Mouse (Mus musculus) adrenal gland, adult (tissue): Measurements from ENCODE around the gene Olfr307.
"Not testable (repeated sequence)": the region's sequence is repeated elsewhere in the genome, so short reads cannot be mapped to it uniquely, and the experiment has no call there.

Experiments
- DNase-seq, 2 experiments: peaks; one replicate each; pipeline ENCODE4 v3.0.0; 2022 to 2023; ENCODE audit warnings: low spot score in 1 of 2; ENCODE audit not compliant: inconsistent age in 2 of 2

Gene Olfr307

DNA sequence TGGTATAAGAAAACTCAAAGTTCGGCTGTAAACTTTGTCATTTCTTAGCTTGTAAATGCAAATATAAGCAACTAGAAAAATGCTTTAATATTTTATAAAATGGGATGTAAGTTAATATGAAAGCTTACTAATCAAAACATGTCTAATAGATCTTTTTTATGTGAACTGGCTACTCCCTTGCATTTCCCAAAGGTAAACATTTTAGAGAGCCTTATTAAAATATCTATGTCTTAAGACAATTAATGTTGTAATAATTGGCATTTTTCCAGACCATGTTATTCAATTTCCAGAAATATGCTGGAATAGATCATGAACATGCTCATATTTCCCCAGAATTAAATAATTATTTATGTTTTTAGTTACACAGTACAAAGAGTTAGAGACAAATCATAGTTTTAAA, at the start of gene Olfr307:
Gene Olfr307 (minus strand): TSS at position 101 of the 400 bp plus-strand sequence.
- no peak for DNase-seq

DNA sequence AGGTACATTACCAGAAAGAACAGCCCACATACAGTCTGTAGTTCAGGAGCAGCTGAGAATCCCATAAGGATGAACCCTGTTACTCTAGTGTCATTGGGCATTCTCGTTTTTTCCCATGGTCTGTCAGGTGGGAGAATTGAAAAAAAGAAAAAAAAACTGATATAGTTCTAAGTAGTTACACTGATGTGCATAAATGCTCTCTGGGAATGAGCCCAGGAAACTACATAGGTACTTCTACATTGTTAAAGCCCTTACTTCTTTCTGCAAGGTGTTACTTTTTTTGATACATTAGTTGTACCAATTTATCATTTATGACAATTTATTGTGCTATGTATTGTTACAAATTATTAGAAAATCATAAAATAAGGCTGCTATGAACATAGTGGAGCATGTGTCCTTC, 49.2 kb upstream of the Olfr307 start, which contains the start of gene Olfr304:
Gene Olfr304 (minus strand): TSS at position 101 of the 400 bp plus-strand sequence.
- DNase-seq = no peak

DNA sequence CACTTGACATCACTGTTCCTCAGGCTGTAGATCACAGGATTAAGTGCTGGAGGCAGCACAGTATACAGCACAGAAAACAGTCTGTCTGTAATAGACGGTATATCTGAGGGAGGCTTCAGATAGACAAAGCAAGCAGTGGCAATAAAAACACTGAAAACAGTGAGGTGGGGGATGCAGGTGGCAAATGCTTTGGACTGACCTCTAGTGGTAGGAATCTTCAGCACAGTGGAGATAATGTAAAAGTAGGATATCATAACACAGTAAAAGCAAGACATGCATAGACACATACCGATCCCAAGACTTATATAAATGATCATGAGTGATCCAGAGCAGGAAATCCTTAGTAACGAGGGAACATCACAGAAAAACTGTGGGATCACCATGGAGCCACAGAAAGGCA, 48.4 kb upstream of the Olfr307 start:
- DNase-seq = no peak

DNA sequence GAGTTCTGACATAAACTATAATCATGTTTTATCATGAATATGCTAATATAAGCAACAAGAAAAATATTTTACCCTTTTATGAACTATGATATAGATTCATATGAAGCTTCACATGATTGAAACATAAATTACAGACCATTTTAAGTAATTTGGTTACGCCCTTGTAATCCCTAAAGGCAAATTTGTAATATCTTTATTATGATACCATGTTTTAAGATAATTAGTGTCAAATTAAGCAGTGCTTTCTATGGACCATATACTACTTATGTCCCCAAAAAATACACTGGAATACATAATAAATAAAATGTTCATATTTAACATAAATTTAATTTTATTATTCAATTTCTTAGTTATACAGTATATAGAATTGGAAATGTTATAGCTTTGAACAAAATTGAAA, 29.4 kb upstream of the Olfr307 start, which contains the start of gene Olfr305:
Gene Olfr305 (minus strand): TSS at position 101 of the 400 bp plus-strand sequence.
- DNase-seq = no peak

DNA sequence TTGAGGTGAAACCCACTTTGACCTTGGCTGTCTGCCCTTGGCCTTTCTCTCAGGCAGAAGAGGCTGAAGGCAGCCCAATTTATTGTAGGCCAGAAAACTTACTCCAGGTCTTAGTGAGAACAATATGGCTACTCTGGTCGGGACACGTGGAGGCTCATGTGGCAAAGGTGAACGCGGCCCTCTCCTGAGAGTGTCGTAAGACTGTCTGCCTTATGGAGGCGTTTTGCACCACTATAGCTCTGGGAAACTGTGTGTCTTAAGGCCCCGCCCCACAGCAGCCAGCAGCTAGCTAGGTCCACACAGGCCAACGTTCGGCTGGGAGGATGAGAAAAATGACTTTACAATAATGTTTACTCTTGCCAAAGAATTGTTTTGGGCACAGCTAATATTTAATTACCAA, 8.9 kb upstream of the Olfr307 start:
- not testable (repeated sequence) for DNase-seq

DNA sequence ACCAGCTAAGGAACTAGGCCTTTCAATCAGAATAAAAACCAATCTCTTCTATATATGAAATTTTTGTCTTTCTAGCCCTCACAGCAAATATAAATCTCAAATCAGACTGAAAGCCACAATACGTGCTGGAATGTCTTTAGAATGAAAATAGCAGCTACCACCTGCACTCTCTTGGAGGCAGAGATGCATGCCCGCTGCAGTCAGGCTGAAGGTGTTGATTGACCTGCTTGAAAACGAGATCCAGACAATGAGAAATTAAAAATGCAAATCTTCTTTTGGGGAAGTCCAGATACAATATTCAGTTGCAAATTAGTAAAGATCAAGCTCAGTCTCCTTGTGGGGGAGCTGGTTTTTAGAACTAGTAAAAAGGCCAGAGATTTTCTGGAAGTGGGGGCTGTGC, 6.9 kb upstream of the Olfr307 start:
- no peak for DNase-seq

DNA sequence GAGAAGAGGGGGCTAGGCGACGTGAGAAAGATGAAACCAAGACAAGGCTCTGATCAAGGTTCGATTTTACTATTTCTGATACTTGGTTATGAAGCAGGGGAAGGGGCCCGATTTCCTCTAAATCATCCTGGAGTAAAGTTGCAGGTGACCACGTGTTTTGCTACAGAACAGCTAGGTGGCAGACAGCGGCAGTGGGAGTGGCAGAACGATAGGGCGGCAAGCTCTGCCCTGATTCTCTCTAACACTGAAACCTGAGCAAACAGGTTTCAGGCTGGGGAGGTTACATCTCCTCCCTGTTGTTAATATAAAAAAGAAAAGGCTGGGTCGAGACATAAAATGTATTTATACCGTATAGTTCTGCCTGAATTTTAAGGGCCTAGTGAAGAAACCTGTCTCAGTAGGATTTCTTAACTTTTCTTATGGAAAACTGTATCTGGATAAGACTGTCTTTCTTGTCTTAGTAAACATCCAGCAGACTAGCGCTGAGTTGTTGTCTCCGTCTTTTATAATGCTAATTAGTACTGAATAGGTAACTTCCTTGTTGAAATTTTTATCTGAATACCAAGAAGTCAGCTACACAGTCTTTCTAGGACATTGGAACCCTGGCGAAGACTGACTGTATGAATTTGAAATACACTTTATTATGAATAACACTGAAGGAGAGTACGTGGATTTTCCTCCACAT, 5.6 kb upstream of the Olfr307 start:
- no peak for DNase-seq

DNA sequence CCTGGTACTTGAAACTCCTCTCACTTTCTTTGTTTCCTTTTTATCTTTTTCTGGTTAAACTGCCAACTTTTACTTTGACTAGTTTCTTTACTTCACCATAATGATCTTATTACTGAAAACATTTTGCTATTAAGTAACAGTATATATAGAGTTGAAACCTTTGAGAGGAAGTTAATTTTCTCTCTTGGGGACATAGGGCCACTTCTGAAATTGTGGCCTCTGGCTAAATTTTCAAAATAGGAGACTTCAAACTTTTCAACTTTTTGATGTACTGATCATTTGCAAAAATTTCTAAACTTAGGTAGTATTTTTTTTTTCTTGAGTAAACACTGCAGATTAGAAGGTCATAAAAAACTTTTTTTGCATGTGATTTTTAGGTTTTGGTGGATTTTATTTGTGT, 11.9 kb downstream of the Olfr307 start, which contains the start of gene Olfr308:
Gene Olfr308 (minus strand): TSS at position 101 of the 400 bp plus-strand sequence.
- DNase-seq = no peak

DNA sequence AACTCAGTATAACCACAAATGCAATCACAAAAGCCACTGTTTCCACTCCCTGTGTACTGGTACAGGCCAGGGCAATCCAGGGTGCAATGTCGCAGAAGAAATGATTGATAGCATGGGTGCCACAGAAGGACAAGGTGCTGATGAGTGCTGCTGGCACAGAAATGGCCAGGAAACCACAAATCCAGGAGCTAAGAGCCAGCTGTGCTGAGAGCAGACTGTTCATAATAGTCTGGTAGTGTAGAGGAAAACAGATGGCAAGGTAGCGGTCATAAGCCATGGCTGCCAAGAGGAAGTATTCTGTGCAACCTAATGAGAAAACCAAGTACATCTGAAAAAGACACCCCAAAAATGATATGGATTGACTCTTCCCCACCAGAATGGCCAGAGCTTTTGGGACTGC, 16.1 kb downstream of the Olfr307 start:
- no peak for DNase-seq

DNA sequence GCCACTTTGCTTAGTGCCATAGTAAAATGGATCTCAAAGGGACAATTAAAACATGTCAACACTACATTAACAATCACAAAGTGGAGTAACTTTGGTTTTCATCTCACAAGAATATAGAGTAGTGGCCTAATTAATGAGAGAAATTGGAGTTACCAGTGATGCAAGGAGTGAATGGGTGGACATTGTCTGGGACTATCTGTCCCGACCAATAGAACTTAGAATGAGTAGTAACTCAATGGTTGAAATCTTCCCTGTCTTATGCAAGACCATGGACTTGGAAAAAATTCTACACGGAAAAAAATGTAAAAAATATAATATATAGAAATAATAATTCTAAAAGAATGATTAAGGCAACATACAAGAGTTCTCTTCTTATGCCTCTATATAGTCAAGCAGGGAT, 23.8 kb downstream of the Olfr307 start, which contains the start of gene Olfr309:
Gene Olfr309 (minus strand): TSS at position 101 of the 400 bp plus-strand sequence.
- DNase-seq = no peak
